In the genomic region with DNA sequence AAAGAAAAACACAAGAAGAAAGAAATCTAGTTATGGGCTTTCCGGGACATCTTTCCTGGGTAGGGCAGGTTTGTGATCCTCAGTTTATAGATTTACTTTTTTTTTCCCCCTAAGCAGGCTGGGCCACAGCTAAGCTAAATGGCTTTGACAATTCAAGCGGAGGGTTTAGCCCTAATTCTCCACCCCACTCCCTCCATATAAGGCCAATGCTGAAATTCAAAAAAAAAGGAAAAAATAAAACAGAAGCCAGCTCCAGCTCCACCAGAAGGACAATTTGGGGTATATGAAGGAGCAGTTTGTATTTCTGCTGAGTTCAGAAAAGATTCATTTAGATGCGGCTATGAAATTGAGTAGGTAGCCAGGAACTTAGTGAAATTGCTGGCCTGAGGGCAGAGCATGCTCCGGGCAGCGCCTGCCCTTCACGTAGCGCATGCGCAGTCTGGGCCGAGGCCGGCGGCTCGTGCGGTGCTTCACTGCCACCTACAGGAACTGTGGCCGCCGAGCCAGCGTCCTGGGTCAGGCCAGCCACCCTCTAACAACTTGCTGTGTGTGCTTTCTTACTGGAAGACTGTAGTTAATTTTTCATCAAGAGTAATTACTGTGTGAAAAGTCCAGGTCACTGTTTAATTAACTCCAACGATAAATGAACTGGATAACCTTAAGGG, we compare ENCODE assay signal across 8 mouse cellular contexts.
DNase-seq lines count a peak whose midpoint lies in the region; ATAC-seq and TF ChIP-seq lines count a peak whose summit lies in the region.

No protein-coding gene starts in this region.

- H3K27ac ChIP-seq in embryonic fibroblast, embryonic 13.5 days (ENCODE audit: insufficient read depth, low read length): peak overlapping the region; percentile 71
- no peak overlapping the region for H3K27ac ChIP-seq in heart, embryonic 11.5 days (ENCODE audit: low read depth, low read length)
- peak overlapping the region; percentile 56; the same call in 1 of the 2 replicates for H3K27ac ChIP-seq in kidney, embryonic 15.5 days
- no peak overlapping the region; the same call in 1 of the 2 replicates for H3K27ac ChIP-seq in limb, embryonic 13.5 days
- H3K27ac ChIP-seq in midbrain, embryonic 15.5 days: no peak overlapping the region
- H3K27ac ChIP-seq in spleen, adult 2 months (ENCODE audit: insufficient read depth, low read length): no peak overlapping the region

- no peaks in the 10 kb centered on the region for H3K36me3 ChIP-seq in heart, embryonic 11.5 days (ENCODE audit: control insufficient read depth, insufficient read depth, low read length)
- no peaks in the 10 kb centered on the region for H3K36me3 ChIP-seq in kidney, embryonic 15.5 days
- H3K36me3 ChIP-seq in limb, embryonic 13.5 days: no peaks in the 10 kb centered on the region
- no peaks in the 10 kb centered on the region for H3K36me3 ChIP-seq in midbrain, embryonic 15.5 days (replicated peaks)
- no peaks in the 10 kb centered on the region for H3K36me3 ChIP-seq in spleen, adult 2 months (ENCODE audit: control insufficient read depth, insufficient read depth, low read length)

- no peak overlapping the region for H3K4me3 ChIP-seq in embryonic fibroblast, embryonic 13.5 days (ENCODE audit: insufficient read depth, low read length)
- no peak overlapping the region for H3K4me3 ChIP-seq in heart, embryonic 11.5 days (ENCODE audit: low read depth, low read length)
- no peak overlapping the region for H3K4me3 ChIP-seq in kidney, embryonic 15.5 days (replicated peaks)
- H3K4me3 ChIP-seq in limb, embryonic 13.5 days: no peak overlapping the region
- H3K4me3 ChIP-seq in midbrain, embryonic 15.5 days: no peak overlapping the region
- no peak overlapping the region for H3K4me3 ChIP-seq in spleen, adult 2 months (ENCODE audit: extremely low read depth, insufficient read depth, insufficient read length)

- no peaks in the 10 kb centered on the region; the same call in 1 of the 2 replicates for H3K4me1 ChIP-seq in embryonic fibroblast, embryonic 13.5 days (ENCODE audit: control insufficient read depth, insufficient read depth, low read length)
- no peaks in the 10 kb centered on the region for H3K4me1 ChIP-seq in heart, embryonic 11.5 days (ENCODE audit: control insufficient read depth, insufficient read depth, low read length)
- peaks cover 16% of the 10 kb centered on the region for H3K4me1 ChIP-seq in kidney, embryonic 15.5 days
- H3K4me1 ChIP-seq in limb, embryonic 13.5 days: peaks cover 11% of the 10 kb centered on the region; the same call in 1 of the 2 replicates
- H3K4me1 ChIP-seq in midbrain, embryonic 15.5 days: peaks cover 7% of the 10 kb centered on the region
- no peaks in the 10 kb centered on the region; the same call in 1 of the 2 replicates for H3K4me1 ChIP-seq in spleen, adult 2 months (ENCODE audit: control insufficient read depth, insufficient read depth, insufficient read length)

- WGBS in heart, embryonic 11.5 days (ENCODE audit: insufficient replicate concordance): 8% methylated on average over 17 of the region's 17 CpGs
- WGBS in kidney, embryonic 15.5 days: 5% methylated on average over 17 of the region's 17 CpGs
- 5% methylated on average over 17 of the region's 17 CpGs for WGBS in limb, embryonic 13.5 days
- WGBS in midbrain, embryonic 15.5 days: 5% methylated on average over 17 of the region's 17 CpGs
- 10% methylated on average over 17 of the region's 17 CpGs for WGBS in spleen, adult 2 months

- no peaks in the 10 kb centered on the region for H3K9me3 ChIP-seq in heart, embryonic 11.5 days (replicated peaks; ENCODE audit: control insufficient read depth, low read length)
- no peaks in the 10 kb centered on the region for H3K9me3 ChIP-seq in kidney, embryonic 15.5 days (replicated peaks)
- H3K9me3 ChIP-seq in limb, embryonic 13.5 days: no peaks in the 10 kb centered on the region
- H3K9me3 ChIP-seq in midbrain, embryonic 15.5 days: no peaks in the 10 kb centered on the region

- peak overlapping the region; percentile 37 for H3K4me2 ChIP-seq in heart, embryonic 11.5 days
- peak overlapping the region; percentile 44 for H3K4me2 ChIP-seq in kidney, embryonic 15.5 days
- H3K4me2 ChIP-seq in limb, embryonic 13.5 days (replicated peaks): peak overlapping the region; percentile 46
- H3K4me2 ChIP-seq in midbrain, embryonic 15.5 days: peak overlapping the region; percentile 42

- TF ChIP-seq POLR2A in brain, embryonic 14.5 days (IDR thresholded peaks at IDR 0.05; ENCODE audit: borderline replicate concordance, extremely low read depth, insufficient read depth, insufficient read length, poor library complexity, severe bottlenecking): no peak
- TF ChIP-seq POLR2A in embryonic fibroblast, embryonic 13.5 days (IDR thresholded peaks at IDR 0.05; ENCODE audit: low read depth, low read length): no peak
- TF ChIP-seq POLR2A in spleen, adult 2 months (IDR thresholded peaks at IDR 0.05; ENCODE audit: low read depth, low read length): no peak

- H3K9ac ChIP-seq in heart, embryonic 11.5 days (ENCODE audit: low read depth, low read length): peak overlapping the region; percentile 22; the same call in 1 of the 2 replicates
- H3K9ac ChIP-seq in kidney, embryonic 15.5 days: no peak overlapping the region
- no peak overlapping the region for H3K9ac ChIP-seq in limb, embryonic 13.5 days
- 0 out of 2 replicates have a peak overlapping the region, but pooled peaks have one; percentile 5 for H3K9ac ChIP-seq in midbrain, embryonic 15.5 days

- ATAC-seq in heart, embryonic 11.5 days (replicated peaks; ENCODE audit: insufficient number of reproducible peaks, low FRiP score, low TSS enrichment): peak; percentile 88
- ATAC-seq in kidney, embryonic 15.5 days (replicated peaks; ENCODE audit: low FRiP score): peak; percentile 97
- peak; percentile 88 for ATAC-seq in limb, embryonic 13.5 days (ENCODE audit: low FRiP score, low read depth)
- ATAC-seq in midbrain, embryonic 15.5 days (replicated peaks): peak; percentile 92

- no peaks in the 10 kb centered on the region for H3K27me3 ChIP-seq in heart, embryonic 11.5 days (ENCODE audit: control insufficient read depth, insufficient read depth, low read length)
- no peaks in the 10 kb centered on the region for H3K27me3 ChIP-seq in kidney, embryonic 15.5 days
- no peaks in the 10 kb centered on the region for H3K27me3 ChIP-seq in limb, embryonic 13.5 days
- H3K27me3 ChIP-seq in midbrain, embryonic 15.5 days (replicated peaks): no peaks in the 10 kb centered on the region
- H3K27me3 ChIP-seq in spleen, adult 2 months (ENCODE audit: control insufficient read depth, insufficient read depth, low read length): no peaks in the 10 kb centered on the region

- peak; percentile 84 for TF ChIP-seq CTCF in brain, embryonic 14.5 days (IDR thresholded peaks at IDR 0.05; ENCODE audit: borderline replicate concordance, extremely low read depth, insufficient read depth, insufficient read length)
- peak; percentile 83 for TF ChIP-seq CTCF in embryonic fibroblast, embryonic 13.5 days (IDR thresholded peaks at IDR 0.05; ENCODE audit: borderline replicate concordance, insufficient read depth, low read length)
- peak; percentile 76 for TF ChIP-seq CTCF in spleen, adult 2 months (IDR thresholded peaks at IDR 0.05; ENCODE audit: extremely low read depth, insufficient read depth, insufficient read length, insufficient replicate concordance)

- peak; percentile 91 for DNase-seq in brain, embryonic 14.5 days (ENCODE audit: low read depth)
- DNase-seq in spleen, adult 2 months (ENCODE audit: low read depth in 1 of 2, low spot score in 2 of 2): peak; percentile 19 to 77
- no peak for DNase-seq in T-cell, adult 2 months (ENCODE audit: low spot score)

Comparison
In these comparisons a context has a peak if more than half of its experiments do, and no peak if none do; other contexts are left out.
1. H3K27ac ChIP-seq: peak in embryonic fibroblast, embryonic 13.5 days (single experiment) and kidney, embryonic 15.5 days (single experiment); none in heart, embryonic 11.5 days (single experiment), limb, embryonic 13.5 days (single experiment), midbrain, embryonic 15.5 days (single experiment) and spleen, adult 2 months (single experiment).
2. H3K9ac ChIP-seq: peak in heart, embryonic 11.5 days (single experiment) and midbrain, embryonic 15.5 days (single experiment); none in kidney, embryonic 15.5 days (single experiment) and limb, embryonic 13.5 days (single experiment).
3. Peak in every context shown above with its lines, with median percentiles within 50 percentile points of each other: CTCF ChIP-seq, ATAC-seq and H3K4me2 ChIP-seq.